Mouse (Mus musculus) neural tube, embryonic 14.5 days (tissue): ENCODE measurements around the gene Gm42372. TPM values are rescaled to one million over a fixed set of nuclear protein-coding genes. Genes with fewer than 3 reads are reported as not detected.

Experiments
- ATAC-seq: fragments of 200-750 bp; cut with Nextera tagmentation; 2 replicates; pipeline ENCODE4 v1.8.0; 2017; ENCODE audit warnings: low read depth, mild to moderate bottlenecking, moderate TSS enrichment, moderate library complexity
- H3K27ac ChIP-seq: fragments of 300-500 bp; sonication (generic); 2 replicates; pipeline ENCODE4 v1.5.1; 2014; ENCODE audit warnings: low read depth, mild to moderate bottlenecking, control low read depth, low read length, moderate library complexity, mixed read lengths
- H3K27me3 ChIP-seq: fragments of 300-500 bp; sonication (generic); 2 replicates; pipeline ENCODE4 v1.6.1; 2014; ENCODE audit warnings: low read length; ENCODE audit not compliant: control insufficient read depth, insufficient read depth
- H3K36me3 ChIP-seq: fragments of 300-500 bp; sonication (generic); 2 replicates; pipeline ENCODE4 v1.6.1; 2014; ENCODE audit warnings: low read length, mixed read lengths; ENCODE audit not compliant: control insufficient read depth, insufficient read depth
- H3K4me1 ChIP-seq: fragments of 300-500 bp; sonication (generic); 2 replicates; pipeline ENCODE4 v1.6.1; 2014; ENCODE audit warnings: low read length; ENCODE audit not compliant: control insufficient read depth, insufficient read depth
- H3K4me2 ChIP-seq: fragments of 300-500 bp; sonication (generic); 2 replicates; pipeline ENCODE4 v1.6.1; 2014; ENCODE audit warnings: mild to moderate bottlenecking, low read depth, low read length, control low read depth
- H3K4me3 ChIP-seq: fragments of 300-500 bp; sonication (generic); 2 replicates; pipeline ENCODE4 v1.5.1; 2014; ENCODE audit warnings: low read depth, low read length, control low read depth, mixed read lengths
- H3K9ac ChIP-seq: fragments of 300-500 bp; sonication (generic); replicated peaks from 2 replicates; pipeline ENCODE4 v1.6.1; 2014; ENCODE audit warnings: low read depth, mild to moderate bottlenecking, control low read depth, low read length, mixed read lengths
- H3K9me3 ChIP-seq: fragments of 300-500 bp; sonication (generic); 2 replicates; pipeline ENCODE4 v1.6.1; 2016; ENCODE audit warnings: low read length; ENCODE audit not compliant: control insufficient read depth
- WGBS: fragments of 180-500 bp; shearing (Covaris S2); extraction: QIAGEN DNeasy Blood & Tissue Kit; methylation state at CpG from one replicate; pipeline ENCODE4 v1.1.7; 2014; 5-methylcytosine and 5-hydroxymethylcytosine counted together
- polyA plus RNA-seq: library from polyadenylated mRNA; unstranded; fragments of >200 nt; fragmentation: Nextera tagmentation; extraction: Ambion mirVana; gene quantifications from 2 replicates; pipeline ENCODE4 v1.2.1, GENCODE M21; 2014

The Gm42372 gene
- polyA plus RNA-seq, 1 experiment from 2014 or later, result 10.1 TPM

DNA sequence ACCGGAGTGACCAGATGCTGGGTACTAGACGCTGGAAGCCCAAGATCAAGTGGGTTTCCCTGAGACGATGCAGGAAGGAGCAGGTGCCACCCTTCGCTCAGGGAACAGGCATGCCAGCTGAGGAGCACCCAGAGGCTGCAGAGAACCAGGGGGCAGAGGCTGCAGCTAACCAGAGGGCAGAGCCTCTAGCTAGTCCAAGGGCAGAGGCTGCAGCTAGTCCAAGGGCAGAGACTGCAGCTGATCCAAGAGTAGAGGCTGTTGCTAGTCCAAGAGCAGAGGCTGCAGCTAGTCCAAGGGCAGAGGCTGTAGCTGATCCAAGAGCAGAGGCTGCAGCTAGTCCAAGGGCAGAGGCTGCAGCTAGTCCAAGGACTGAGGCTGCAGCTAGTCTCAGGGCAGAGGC lies 12.5 kb downstream of the Gm42372 start:
- Histone ChIP-seq H3K27ac (no peak overlapping the region), H3K4me1 (peaks cover 5% of the 10 kb centered on the region; the same call in 1 of the 2 replicates), H3K4me2 (peak overlapping the region; percentile 43; the same call in 1 of the 2 replicates), H3K36me3 (no peaks in the 10 kb centered on the region), H3K27me3 (no peaks in the 10 kb centered on the region), H3K4me3 (0 out of 2 replicates have a peak overlapping the region, but pooled peaks have one; percentile 32), H3K9ac (no peak overlapping the region; the same call in 1 of the 2 replicates), H3K9me3 (no peaks in the 10 kb centered on the region)
- ATAC-seq, result no peak
- 92% methylated on average over 4 of the region's 4 CpGs for WGBS

DNA sequence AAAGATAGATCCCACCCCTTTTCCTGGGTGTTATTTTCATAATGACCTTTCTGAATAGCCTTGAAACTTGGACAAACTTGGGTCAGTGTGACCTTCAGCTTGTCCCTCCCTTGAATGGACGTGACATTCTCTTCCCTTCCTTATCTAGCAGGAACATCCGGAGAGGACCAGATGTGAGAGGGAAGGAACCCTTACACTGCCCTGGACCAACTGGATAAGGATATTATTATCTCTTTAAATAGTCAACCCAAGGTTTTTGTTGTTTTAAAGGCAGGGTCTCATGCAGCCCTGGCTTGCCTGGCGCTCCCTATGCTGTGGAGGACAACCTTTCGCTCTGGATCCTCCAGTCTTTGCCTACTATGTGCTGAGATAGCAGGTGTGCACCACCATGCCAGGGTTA lies 16.3 kb downstream of the Gm42372 start:
- no peaks in the 10 kb centered on the region for H3K27me3 ChIP-seq
- peaks cover 5% of the 10 kb centered on the region; the same call in 1 of the 2 replicates for H3K4me1 ChIP-seq
- no peak for ATAC-seq
- H3K9me3 ChIP-seq, result no peaks in the 10 kb centered on the region
- H3K4me3 ChIP-seq, result no peak overlapping the region
- H3K27ac ChIP-seq, result no peak overlapping the region
- no peak overlapping the region for H3K9ac ChIP-seq
- H3K4me2 ChIP-seq, result no peak overlapping the region
- peaks cover 5% of the 10 kb centered on the region; the same call in 1 of the 2 replicates for H3K36me3 ChIP-seq
- 78% methylated on average over 4 of the region's 4 CpGs for WGBS

DNA sequence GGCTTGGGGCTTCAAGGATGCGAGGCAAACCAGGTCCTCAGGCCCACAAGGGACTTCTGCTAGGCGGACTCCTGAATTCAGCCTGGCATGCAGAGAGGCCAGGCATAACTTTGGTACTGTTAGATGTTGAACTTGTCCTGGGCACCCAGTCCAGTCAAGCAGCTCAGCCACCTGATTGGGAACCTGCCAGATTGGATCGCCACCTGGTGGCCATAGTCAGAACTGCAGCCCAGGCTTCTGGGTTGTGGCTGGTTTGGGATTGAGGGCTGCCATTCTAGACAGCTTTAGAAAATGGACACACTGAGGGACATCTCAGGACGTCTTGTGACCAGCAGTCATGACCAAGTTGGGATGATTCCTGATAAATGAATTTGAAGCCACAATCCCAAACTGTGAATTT lies 16.8 kb downstream of the Gm42372 start:
- Histone ChIP-seq H3K4me3 (no peak overlapping the region), H3K36me3 (peaks cover 9% of the 10 kb centered on the region; the same call in 1 of the 2 replicates), H3K4me2 (no peak overlapping the region), H3K9me3 (no peaks in the 10 kb centered on the region), H3K4me1 (peaks cover 5% of the 10 kb centered on the region; the same call in 1 of the 2 replicates), H3K27ac (no peak overlapping the region), H3K9ac (no peak overlapping the region), H3K27me3 (no peaks in the 10 kb centered on the region)
- peak; percentile 20; the same call in 1 of the 2 replicates for ATAC-seq
- WGBS, result 18% methylated on average over 4 of the region's 4 CpGs

DNA sequence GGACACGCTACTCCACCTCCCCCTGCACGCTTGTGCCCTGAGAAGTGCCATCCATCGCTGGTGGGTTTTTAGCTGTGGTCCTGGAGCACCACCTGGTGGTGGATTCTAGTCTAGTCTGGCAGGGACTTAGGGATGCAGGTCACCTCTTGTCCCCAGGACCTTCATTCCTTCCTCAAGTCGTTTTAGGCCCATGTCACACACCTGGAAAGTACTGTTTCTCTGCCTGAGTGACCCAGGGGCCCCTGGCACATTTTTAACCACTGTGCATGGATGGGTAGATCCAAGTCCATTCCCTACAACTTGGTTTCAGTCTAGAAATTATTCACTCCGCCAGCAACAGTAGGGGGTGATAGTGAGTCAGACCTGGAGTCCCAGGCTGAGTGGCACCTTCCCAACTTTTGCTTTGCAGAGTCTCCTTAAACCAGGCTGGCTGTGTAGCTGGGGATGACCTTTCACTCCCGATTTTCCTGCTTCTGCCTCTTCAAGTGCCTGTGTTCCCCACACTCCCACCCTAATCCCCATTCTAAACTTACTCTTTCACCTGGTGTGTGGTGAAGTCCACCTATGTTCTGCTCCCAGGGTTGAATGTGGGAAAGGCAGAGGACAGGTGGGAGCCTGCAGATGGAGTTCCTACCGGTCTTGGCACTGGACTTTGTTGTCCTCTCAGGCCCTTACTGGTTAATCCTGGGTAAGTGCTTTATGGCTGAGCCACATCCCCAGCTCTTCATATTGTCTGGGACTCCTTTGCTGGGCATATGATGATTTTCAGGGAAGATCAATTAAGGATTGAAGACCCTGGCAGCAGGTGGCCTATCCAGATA lies 19.7 kb downstream of the Gm42372 start:
- WGBS, result 14% methylated on average over 7 of the region's 7 CpGs
- Histone ChIP-seq H3K27me3 (no peaks in the 10 kb centered on the region), H3K9me3 (no peaks in the 10 kb centered on the region), H3K4me3 (no peak overlapping the region), H3K4me1 (no peaks in the 10 kb centered on the region), H3K27ac (no peak overlapping the region), H3K9ac (no peak overlapping the region), H3K4me2 (no peak overlapping the region), H3K36me3 (peaks cover 33% of the 10 kb centered on the region)
- peak; percentile 73; the same call in 1 of the 2 replicates for ATAC-seq

DNA sequence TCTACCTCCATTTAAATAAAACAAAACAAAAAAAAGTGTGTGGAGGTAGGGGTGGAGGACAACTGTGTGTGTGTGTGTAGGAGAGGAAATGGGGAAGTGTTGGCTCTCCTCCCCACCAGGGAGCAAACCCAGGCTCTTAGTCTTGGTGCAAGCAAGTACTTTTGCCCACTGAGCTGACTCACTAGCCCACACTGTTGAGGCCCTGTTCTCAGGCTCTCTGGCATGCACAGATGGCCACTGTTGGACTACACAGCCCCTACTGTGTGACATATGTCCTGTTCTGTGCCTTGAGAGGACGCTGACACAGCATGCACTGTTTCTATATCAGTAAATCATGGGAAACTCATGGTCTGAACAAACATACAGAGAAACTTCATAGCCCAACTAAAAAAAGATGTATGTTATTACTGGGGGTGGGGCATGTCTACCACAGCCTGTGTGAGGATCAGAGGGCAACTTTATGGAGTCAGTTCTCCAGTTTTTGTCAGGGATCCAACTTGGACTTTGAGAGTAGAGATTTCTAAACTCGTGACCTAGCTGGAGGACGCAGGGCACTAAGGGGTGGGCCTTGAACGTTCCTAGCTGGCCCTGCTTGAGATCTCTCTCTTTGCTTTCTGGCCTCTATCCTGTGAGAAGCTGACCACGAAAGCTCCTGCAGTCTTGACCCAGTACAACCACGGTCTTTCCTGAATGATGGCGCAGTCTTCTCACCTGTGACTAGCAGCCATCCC lies 20.5 kb downstream of the Gm42372 start:
- Histone ChIP-seq H3K4me2 (no peak overlapping the region), H3K4me1 (no peaks in the 10 kb centered on the region), H3K4me3 (no peak overlapping the region), H3K27me3 (no peaks in the 10 kb centered on the region), H3K9ac (no peak overlapping the region), H3K36me3 (peaks cover 37% of the 10 kb centered on the region), H3K27ac (no peak overlapping the region), H3K9me3 (no peaks in the 10 kb centered on the region)
- ATAC-seq, result no peak
- WGBS, result 82% methylated on average over 7 of the region's 7 CpGs

DNA sequence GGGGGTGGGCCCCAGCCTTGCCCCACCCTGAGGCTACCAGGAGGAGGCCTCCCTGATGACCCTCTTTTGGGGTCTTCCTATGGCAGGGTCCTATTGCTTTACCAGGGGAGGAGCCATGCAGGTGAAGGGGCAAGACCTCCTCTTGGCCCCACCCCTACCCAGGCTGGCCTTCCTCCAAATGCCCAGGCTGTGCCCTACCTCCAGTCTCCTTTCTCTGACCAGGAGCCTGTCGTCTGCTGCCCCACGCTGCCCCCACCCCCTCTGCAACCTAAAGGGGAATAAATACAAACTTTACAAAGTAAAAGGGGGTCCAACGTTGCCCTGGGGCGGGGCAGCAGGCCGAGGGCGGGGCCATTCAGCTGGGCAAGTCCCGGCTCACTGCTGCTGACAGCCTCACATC lies 21.8 kb downstream of the Gm42372 start:
- Histone ChIP-seq H3K4me1 (no peaks in the 10 kb centered on the region), H3K4me3 (no peak overlapping the region), H3K27ac (no peak overlapping the region), H3K27me3 (no peaks in the 10 kb centered on the region), H3K4me2 (no peak overlapping the region), H3K36me3 (peaks cover 47% of the 10 kb centered on the region), H3K9me3 (no peaks in the 10 kb centered on the region), H3K9ac (no peak overlapping the region)
- no peak for ATAC-seq
- WGBS, result 82% methylated on average over 7 of the region's 7 CpGs

DNA sequence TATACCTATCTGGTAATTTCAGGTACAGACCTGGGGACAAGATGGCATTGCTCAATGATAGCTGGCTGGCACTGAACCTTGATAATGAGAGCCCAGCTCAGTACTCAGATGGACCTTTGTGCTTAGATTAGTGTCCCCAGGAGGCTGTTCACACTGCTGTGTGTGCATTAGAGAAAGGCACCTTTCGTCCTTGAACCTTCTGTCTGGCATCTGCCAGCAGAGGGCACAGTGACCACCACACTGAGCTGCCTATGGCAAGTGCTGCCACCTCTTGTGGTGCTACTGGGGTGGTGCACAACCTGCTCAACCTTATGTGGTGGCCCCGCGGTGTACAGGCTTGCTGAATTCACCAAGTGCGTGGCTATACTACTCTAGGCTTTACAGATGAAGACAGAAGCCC lies 24.4 kb downstream of the Gm42372 start:
- 83% methylated on average over 4 of the region's 4 CpGs for WGBS
- H3K27ac ChIP-seq, result no peak overlapping the region
- no peaks in the 10 kb centered on the region for H3K27me3 ChIP-seq
- no peaks in the 10 kb centered on the region for H3K4me1 ChIP-seq
- H3K9ac ChIP-seq, result no peak overlapping the region
- no peak overlapping the region for H3K4me2 ChIP-seq
- no peak overlapping the region for H3K4me3 ChIP-seq
- H3K36me3 ChIP-seq, result peaks cover 72% of the 10 kb centered on the region
- ATAC-seq, result no peak
- H3K9me3 ChIP-seq, result no peaks in the 10 kb centered on the region

DNA sequence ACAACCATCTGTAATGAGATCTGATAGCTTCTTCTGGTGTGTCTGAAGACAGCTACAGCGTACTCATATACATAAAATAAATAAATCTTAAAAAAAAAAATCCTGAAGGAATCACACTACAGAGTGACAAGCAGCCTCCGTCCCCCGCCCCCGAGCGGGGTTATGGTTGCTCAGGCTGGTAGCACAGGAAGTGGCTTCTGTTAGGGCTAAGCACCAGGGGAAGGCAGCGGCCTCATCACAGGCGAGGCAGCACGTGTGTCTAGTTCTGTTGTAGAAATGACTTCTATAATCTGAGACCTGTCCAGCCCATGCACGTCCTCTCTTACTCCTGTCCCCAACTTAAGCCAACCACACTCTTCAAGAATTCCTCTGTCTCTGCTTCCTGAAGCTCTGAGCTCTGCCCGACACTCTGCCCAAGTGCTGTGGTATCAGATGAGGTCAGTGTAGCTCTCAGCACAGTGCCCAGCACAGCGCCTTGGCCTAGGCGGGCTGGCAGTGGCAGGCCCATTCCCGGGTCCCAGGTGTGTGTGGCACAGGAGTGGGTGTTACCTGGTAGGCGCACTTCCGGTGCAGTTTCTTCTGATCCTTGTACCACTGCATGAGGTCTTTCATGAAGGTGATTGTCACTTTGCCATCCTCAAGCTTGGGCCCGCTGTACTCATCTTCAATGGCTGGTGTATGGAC lies 26.6 kb downstream of the Gm42372 start:
- no peaks in the 10 kb centered on the region for H3K9me3 ChIP-seq
- H3K4me3 ChIP-seq, result no peak overlapping the region
- no peak overlapping the region for H3K9ac ChIP-seq
- 94% methylated on average over 16 of the region's 16 CpGs for WGBS
- peaks cover 76% of the 10 kb centered on the region for H3K36me3 ChIP-seq
- no peaks in the 10 kb centered on the region for H3K4me1 ChIP-seq
- no peak overlapping the region for H3K27ac ChIP-seq
- no peaks in the 10 kb centered on the region for H3K27me3 ChIP-seq
- H3K4me2 ChIP-seq, result no peak overlapping the region
- ATAC-seq, result no peak
